Mouse (Mus musculus) heart, postnatal 0 days (tissue): ENCODE data around the gene Arhgap23. TPM values are rescaled to one million over a fixed set of nuclear protein-coding genes. Genes with fewer than 3 reads are reported as not detected.

ENCODE experiments used
- ATAC-seq: fragments of 200-750 bp; cut with Nextera tagmentation; 2 replicates; pipeline ENCODE4 v1.8.0; 2017; ENCODE audit warnings: low read depth, moderate number of reproducible peaks, moderate library complexity; ENCODE audit not compliant: insufficient read depth
- DNase-seq: peaks from one replicate; pipeline ENCODE4 v3.0.0-alpha.2; 2016; ENCODE audit warnings: low spot score
- H3K27ac ChIP-seq: fragments of 300-500 bp; sonication (generic); 2 replicates; pipeline ENCODE4 v1.5.1; 2014; ENCODE audit warnings: low read depth, mild to moderate bottlenecking
- H3K27me3 ChIP-seq: fragments of 300-500 bp; sonication (generic); 2 replicates; pipeline ENCODE4 v1.6.1; 2014; ENCODE audit warnings: low read length, mixed read lengths; ENCODE audit not compliant: control insufficient read depth, insufficient read depth
- H3K36me3 ChIP-seq: fragments of 300-500 bp; sonication (generic); replicated peaks from 2 replicates; pipeline ENCODE4 v1.6.1; 2014; ENCODE audit warnings: low read length, mixed read lengths; ENCODE audit not compliant: control insufficient read depth, insufficient read depth
- H3K4me1 ChIP-seq: fragments of 300-500 bp; sonication (generic); 2 replicates; pipeline ENCODE4 v1.6.1; 2014; ENCODE audit warnings: antibody characterized with exemption; ENCODE audit not compliant: control insufficient read depth, insufficient read depth
- H3K4me2 ChIP-seq: fragments of 300-500 bp; sonication (generic); 2 replicates; pipeline ENCODE4 v1.6.1; 2014; ENCODE audit warnings: low read depth, mild to moderate bottlenecking, low read length, moderate library complexity
- H3K4me3 ChIP-seq: fragments of 300-500 bp; sonication (generic); 2 replicates; pipeline ENCODE4 v1.5.1; 2014; ENCODE audit warnings: low read depth, low read length
- H3K9ac ChIP-seq: fragments of 300-500 bp; sonication (generic); replicated peaks from 2 replicates; pipeline ENCODE4 v1.6.1; 2014; ENCODE audit warnings: low read depth, low read length, mixed read lengths
- H3K9me3 ChIP-seq: fragments of 300-500 bp; sonication (generic); replicated peaks from 2 replicates; pipeline ENCODE4 v1.6.1; 2016; ENCODE audit warnings: low read length; ENCODE audit not compliant: control insufficient read depth
- CTCF ChIP-seq: IDR thresholded peaks from 2 replicates; pipeline ENCODE4 v1.5.1; 2016; ENCODE audit warnings: antibody characterized with exemption, control low read depth, low read depth
- EP300 ChIP-seq: IDR thresholded peaks from 2 replicates; pipeline ENCODE4 v1.6.1; 2016; ENCODE audit warnings: antibody characterized with exemption, low read depth
- WGBS: fragments of 180-500 bp; shearing (Covaris S2); extraction: QIAGEN DNeasy Blood & Tissue Kit; methylation state at CpG from one replicate; pipeline ENCODE4 v1.1.7; 2014; 5-methylcytosine and 5-hydroxymethylcytosine counted together
- polyA plus RNA-seq: library from polyadenylated mRNA; unstranded; fragments of >200 nt; fragmentation: Nextera tagmentation; extraction: Ambion mirVana; gene quantifications from 2 replicates; pipeline ENCODE4 v1.2.1, GENCODE M21; 2015
- total RNA-seq: library from RNA; depleted of rRNA; stranded (reverse); fragments of >200 nt; gene quantifications from 2 replicates; pipeline ENCODE4 v1.2.3, GENCODE M21; 2014; ENCODE audit warnings: low replicate concordance

The Arhgap23 gene
- total and polyA plus RNA-seq, 2 experiments from 2014 or later: 3.8 to 44.0 TPM

DNA sequence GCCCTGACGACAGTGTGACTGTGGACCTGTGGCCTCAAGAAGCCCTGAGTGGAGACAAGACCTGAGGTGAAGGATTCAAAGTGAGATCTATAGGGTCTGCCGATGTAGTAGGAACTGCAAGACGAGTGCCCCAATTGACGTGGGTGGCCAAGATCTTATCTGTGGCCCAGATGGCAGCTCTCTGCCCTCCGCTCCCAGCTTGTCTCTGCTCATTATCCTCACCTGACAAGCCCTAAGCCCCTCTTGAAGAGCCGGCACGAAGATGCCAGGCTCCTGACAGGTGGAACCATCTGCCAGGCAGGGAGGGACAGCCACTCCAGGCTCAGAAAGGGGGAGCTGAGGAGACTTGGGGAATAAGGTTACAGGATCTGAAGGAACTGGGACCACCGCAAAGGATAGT, 117.0 kb downstream of the Arhgap23 start:
- no peak for ATAC-seq
- Histone ChIP-seq H3K27me3 (peaks cover 64% of the 10 kb centered on the region), H3K9me3 (no peaks in the 10 kb centered on the region), H3K4me1 (peaks cover 7% of the 10 kb centered on the region; the same call in 1 of the 2 replicates), H3K4me3 (no peak overlapping the region), H3K4me2 (peak overlapping the region; percentile 82; the same call in 1 of the 2 replicates), H3K27ac (no peak overlapping the region), H3K36me3 (no peaks in the 10 kb centered on the region), H3K9ac (no peak overlapping the region)
- WGBS: 9% methylated on average over 8 of the region's 8 CpGs
- DNase-seq: no peak
- TF ChIP-seq CTCF (no peak), EP300 (no peak)

DNA sequence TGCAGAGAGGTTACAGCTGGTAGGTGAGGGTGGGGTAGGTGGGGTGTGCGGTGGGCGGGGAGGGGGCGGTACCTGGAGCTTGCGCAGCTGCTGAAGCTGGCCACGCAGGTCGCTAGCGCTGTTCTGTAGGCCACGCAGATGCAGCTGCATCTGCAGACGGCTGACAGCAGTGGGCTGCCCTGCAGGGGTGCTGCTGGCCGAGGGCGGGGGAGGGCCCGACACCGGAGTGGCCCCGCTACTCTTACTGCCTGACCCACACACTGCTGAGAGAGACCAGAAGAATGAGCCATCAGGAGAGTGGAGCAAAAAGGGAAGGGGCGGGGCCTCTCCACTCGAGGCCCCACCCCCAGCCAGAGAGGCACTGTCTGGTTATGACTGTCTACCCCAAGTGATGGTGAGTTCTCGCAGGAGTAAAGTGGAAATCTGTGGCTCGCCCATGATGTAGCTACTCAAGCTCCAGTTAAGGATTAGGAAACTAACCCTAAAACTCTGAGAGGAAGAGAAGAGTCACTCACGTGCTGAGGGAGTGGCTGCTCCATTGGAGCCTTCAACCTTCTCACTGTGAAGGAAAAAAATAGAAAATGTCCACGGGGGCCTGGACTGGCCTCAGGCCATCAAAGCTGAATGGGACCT, 117.7 kb downstream of the Arhgap23 start:
- Histone ChIP-seq H3K9me3 (no peaks in the 10 kb centered on the region), H3K4me3 (0 out of 2 replicates have a peak overlapping the region, but pooled peaks have one; percentile 3), H3K4me1 (peaks cover 7% of the 10 kb centered on the region; the same call in 1 of the 2 replicates), H3K27ac (no peak overlapping the region), H3K36me3 (no peaks in the 10 kb centered on the region), H3K27me3 (peaks cover 71% of the 10 kb centered on the region), H3K4me2 (peak overlapping the region; percentile 4; the same call in 1 of the 2 replicates), H3K9ac (no peak overlapping the region)
- WGBS: 4% methylated on average over 20 of the region's 20 CpGs
- DNase-seq: no peak
- TF ChIP-seq EP300 (no peak), CTCF (no peak)
- ATAC-seq: 0 out of 2 replicates have a peak, but pooled peaks have one; percentile 15

DNA sequence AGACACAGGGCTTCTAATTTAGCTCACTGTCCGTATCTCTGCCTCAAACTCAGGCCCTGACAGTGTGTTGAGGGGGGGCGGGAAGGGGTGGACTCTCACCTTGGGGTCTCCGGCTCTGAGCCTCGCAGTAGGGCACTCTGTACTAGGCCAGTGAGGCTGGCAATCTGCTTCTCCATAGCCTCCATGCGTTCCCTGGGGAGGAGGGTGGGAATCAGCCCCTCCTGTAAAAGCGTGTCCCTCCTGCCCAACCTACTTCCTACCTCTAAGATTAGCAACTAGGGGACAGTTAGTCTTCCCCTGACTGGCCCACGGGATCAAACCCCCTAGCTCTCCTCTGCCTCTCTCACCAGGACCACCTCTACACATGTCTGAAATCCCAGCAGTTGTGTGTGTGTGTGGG, 118.3 kb downstream of the Arhgap23 start:
- TF ChIP-seq EP300: no peak
- no peak for ATAC-seq
- 9% methylated on average over 6 of the region's 7 CpGs for WGBS
- no peak overlapping the region for H3K4me2 ChIP-seq
- no peaks in the 10 kb centered on the region for H3K36me3 ChIP-seq
- no peaks in the 10 kb centered on the region for H3K9me3 ChIP-seq
- H3K27ac ChIP-seq: no peak overlapping the region
- peaks cover 7% of the 10 kb centered on the region; the same call in 1 of the 2 replicates for H3K4me1 ChIP-seq
- DNase-seq: no peak
- H3K27me3 ChIP-seq: peaks cover 73% of the 10 kb centered on the region
- H3K4me3 ChIP-seq: no peak overlapping the region
- H3K9ac ChIP-seq: no peak overlapping the region

DNA sequence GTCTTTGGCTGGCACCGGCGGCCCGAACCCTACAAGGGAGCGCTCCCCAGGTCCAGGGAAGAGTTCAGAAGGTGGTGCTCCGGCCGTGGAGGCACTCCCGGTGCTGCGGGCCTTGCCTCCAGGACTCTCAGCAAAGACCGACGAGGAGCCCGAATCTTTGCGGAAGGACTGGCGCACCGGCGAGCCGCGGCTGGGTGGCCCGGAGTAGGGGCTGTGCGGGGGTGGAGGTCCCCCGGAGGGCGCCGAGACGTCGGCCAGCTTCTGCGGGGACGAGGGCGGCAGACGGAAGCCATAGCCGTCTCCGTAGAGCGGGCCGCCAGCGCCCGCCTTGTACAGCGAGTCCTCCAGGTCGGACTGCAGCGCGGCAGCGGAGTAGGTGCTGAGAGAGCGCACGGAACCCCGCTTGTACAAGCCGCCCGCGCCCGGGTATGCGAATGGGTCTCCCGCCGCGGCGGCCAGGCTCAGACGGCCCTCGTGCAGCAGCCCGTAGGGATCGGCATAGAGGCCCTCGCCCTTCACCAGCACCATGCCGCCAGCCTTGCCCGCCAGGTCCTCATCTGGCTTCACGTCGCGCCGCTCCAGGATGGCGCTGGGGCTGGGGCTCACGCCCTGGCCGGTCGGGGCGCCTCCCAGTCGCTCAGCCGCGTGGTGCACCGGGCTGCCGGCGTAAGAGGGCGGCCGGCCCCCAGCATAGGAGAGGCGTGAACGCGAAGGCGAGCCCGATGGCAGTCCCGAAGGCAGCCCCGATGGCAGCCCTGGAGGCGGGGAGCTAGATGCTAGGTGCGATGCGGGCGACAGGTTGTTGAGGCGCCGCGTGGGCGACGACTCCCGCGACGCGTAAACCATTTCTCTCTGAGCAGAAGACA, 119.3 kb downstream of the Arhgap23 start:
- Histone ChIP-seq H3K4me1 (peaks cover 7% of the 10 kb centered on the region; the same call in 1 of the 2 replicates), H3K9ac (no peak overlapping the region), H3K9me3 (no peaks in the 10 kb centered on the region), H3K27me3 (peaks cover 80% of the 10 kb centered on the region), H3K4me2 (peak overlapping the region; percentile 24; the same call in 1 of the 2 replicates), H3K36me3 (no peaks in the 10 kb centered on the region), H3K4me3 (peak overlapping the region; percentile 29), H3K27ac (no peak overlapping the region)
- TF ChIP-seq EP300: no peak
- no peak for TF ChIP-seq CTCF
- no peak for ATAC-seq
- DNase-seq: no peak
- WGBS: 1% methylated on average over 95 of the region's 95 CpGs

DNA sequence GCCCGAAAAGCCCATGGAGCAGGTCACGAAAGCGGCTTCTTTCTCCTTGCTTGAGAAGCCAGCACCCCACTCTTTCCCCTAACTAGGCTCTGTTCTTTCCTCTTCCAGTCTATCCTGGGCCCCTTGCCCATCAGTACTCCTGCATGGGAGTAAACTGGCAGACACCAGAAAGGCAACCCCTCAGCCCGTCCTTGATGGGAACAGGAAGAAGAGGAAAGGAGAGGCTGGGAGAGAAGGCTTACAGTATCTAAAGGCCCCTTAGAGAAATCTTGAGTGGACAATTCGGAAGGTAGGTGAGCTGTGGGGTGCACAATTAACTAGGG, 119.9 kb downstream of the Arhgap23 start:
- DNase-seq (no peak), ATAC-seq (no peak)
- Histone ChIP-seq H3K27ac (no peak overlapping the region), H3K4me1 (peaks cover 7% of the 10 kb centered on the region; the same call in 1 of the 2 replicates), H3K9ac (no peak overlapping the region), H3K4me2 (no peak overlapping the region), H3K9me3 (no peaks in the 10 kb centered on the region), H3K4me3 (no peak overlapping the region), H3K27me3 (peaks cover 84% of the 10 kb centered on the region), H3K36me3 (no peaks in the 10 kb centered on the region)
- 15% methylated on average over 5 of the region's 5 CpGs for WGBS
- TF ChIP-seq EP300 (no peak), CTCF (no peak)
